Mouse (Mus musculus) brain, adult 2 months (tissue): ENCODE measurements at regions not wholly inside any gene's neighbourhood (a gene's known extent, or its start where the extent isn't known, plus 50 kb on each side); places are given as distances from the start of the nearest gene placed in this dataset.

ENCODE experiments used
- DNase-seq: peaks from one replicate; pipeline ENCODE4 v3.0.0; 2011; ENCODE audit warnings: low read depth, low spot score

DNA sequence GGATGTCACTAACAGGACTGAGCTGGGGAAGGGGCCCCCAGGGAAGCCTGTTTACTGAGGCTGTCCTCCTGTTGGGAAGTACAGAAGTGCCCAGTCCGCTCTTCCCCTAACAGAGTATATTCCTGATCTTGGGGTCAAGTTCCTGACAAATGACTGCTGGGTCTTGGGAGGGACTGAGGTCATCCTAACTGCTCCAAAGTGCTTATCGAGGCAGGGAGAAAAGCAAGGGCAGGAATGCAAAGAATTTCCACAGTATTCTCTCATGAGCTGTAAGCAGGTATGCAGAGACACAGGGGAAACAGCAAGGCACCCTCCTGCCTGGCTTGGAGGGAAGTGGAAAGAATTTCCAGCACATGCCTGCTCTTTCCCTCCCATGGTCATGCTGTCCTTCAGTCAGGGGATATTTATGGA, 107.9 kb downstream of the Oma1 start:
- no peak for DNase-seq

DNA sequence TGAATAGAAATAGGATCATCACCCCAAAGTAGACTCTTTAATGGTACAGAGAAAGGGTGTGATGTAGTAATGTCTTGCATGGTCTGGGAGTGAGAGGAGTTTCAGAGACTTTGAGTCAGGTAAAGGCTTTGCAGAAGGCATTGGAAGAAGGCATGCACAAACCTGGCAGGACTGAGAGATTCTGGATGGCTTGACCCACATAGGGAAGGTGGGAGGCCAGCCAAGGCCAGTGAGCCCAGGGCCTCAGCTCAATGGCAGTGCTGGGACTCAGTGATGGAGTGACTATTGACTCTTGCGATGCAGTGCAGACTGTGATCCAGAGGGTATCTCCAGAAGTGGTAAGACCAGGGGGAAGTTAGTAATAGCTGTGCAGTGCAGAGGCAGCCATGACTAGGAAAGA, 127.8 kb downstream of the Oma1 start:
- peak; percentile 24 for DNase-seq

DNA sequence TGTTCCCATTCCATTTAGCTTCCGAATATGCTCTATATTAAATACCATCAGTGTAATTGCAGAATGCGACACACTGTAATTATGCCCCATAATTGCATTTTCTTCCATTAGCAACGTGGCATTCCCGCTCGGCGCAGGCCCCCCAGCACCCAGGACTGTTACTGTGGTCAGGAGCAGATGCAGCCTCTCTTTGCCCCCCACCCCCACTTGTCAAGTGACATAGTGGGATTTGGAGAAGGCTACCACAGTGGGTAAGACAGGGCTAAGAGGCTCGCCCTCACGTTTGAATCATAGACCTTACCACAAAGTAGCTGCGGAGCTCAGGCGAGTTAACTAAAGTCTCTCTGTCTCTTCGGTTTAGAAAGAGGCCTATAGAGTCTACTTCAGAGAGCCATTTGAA, 128.3 kb downstream of the Oma1 start:
- DNase-seq, result no peak

DNA sequence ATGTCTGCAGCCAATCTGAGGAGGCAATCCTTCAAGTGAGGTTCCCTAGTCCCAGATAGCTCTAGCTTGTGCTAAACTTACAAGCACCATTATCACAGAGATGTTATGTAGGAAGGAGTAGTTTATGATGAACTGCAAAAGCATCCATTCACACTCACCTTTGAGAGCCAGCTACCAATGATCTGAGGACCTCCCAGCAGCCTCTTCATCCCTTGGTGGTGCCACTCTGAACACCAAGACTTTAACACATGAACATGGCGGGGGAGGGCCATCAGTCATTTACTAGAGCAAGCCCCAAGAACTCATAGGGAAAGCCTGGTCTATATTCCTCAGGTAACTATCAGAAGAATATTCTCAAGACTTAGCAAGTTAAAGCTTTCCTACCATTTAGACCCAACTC, 135.7 kb downstream of the Oma1 start:
- no peak for DNase-seq

DNA sequence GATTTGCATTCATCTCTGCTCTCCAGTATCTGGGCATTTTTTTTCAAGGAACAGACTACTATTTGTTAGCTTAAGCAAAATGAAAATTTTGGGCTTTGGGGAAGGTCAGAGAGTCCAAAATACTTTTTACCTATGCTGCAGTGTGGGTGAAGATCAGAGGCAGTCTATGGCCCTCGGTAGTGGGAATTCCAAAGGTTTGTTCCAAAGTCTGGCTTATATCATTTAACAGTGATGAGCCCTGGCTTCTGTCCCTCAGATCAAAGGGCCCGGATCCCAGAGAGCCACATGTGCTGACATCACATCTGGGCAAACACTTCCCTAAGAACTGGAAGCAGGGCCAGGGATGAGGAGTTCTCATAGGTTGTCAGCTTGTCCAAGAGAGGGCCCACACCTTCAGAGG, 136.5 kb downstream of the Oma1 start:
- no peak for DNase-seq

DNA sequence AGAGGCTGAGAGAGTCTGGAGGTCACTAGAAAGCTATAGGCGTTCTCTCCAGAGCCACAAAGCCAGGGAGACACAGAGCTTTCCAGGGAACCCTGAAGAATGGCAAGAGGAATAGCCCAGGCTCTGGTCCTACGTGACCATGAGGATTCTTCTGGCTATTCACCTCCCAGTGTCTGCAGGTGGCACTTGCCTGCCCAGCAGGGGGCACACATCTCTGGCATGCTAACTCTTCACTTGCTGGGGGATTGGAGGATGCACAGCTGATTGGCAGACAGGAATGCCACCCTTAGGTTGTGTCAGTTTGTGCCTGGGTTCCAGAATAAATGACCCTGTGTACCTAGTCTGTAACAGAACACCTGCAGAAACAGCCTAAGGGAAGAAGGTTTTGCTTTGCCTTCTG, 141.8 kb downstream of the Oma1 start:
- no peak for DNase-seq

DNA sequence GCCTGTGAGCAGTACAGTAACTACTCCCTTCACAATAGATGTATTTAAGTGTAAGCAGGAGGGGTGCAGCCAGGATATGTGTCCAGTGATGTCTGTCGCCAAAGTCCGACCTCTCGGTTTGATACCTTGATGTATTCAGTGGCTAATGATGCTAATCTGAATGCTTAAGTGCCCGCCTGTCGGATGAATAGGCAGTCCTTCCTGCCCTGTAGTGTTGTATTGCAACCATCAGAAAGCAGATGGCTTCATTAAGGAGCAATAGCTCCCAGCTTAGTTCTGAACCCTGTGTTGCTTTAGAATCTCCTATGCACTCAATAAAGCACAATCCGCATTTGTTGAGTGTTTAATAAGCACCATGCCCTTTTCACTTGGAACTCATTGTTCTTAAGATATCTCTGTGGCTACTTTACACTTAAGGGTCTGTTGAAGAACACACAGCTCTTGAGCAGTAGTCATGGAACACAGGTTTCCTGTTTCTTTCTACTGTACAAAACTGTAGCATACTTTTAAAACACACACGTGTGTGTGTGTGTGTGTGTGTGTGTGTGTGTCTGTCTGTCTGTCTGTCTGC, 152.5 kb downstream of the Oma1 start:
- no peak for DNase-seq

DNA sequence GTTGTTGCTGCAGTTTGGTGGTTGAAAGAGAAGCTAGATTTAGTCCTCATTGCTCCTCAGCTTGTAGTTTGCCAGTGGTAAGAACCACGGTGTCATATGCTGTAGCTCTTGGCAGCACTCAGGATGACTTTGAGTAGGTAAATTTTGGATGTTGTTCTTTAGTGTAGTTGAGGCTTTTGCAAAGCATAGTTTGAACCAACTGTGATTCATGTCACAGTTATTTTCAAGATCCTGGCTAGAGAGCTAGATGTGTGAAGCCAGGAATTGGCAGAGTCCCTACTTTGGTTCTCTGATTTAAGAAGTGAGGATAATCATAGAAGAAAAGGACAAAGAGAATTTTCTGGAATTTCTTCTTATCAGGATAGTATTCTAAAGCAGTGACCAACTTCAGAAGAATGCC, 143.6 kb upstream of the Dab1 start:
- peak; percentile 75 for DNase-seq

DNA sequence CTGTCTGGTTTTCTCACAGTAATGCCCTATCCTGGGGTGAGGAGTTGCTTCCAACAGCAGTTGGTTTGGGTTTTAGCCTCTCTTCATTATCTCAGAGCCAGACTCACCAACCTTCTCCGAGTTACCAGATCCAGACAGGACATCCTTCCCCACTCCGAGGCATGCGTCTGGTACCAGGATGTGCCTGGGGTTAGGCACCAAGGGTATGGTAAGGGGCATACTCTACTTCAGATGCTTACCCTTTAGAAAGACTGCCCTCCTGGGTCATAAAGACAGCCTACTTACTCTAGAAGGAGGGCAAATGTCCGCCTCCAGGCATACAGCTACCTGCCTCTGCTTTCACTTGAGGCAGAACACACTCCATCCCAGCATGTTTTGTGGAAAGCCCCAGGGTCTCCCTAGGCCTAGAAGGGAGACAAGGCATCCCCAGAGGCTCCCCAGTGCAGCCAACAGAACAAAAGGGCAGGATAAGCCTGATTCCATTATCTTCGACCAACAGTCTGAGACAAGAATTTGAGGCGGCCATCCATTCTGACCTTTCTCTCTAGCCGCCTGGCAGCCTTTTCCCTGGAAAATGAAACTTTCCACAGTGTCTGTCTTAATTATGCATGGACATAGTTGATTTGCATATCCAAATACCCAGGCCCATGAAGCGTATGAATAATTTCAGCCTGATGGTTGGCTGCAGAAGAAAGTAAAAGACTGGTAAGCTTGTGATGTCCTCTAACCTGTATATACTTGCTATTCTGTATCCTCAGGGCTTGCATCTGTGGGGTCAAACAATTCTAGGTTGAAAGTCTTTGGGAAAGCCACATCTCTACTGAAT, 132.8 kb upstream of the Dab1 start:
- DNase-seq, result no peak

DNA sequence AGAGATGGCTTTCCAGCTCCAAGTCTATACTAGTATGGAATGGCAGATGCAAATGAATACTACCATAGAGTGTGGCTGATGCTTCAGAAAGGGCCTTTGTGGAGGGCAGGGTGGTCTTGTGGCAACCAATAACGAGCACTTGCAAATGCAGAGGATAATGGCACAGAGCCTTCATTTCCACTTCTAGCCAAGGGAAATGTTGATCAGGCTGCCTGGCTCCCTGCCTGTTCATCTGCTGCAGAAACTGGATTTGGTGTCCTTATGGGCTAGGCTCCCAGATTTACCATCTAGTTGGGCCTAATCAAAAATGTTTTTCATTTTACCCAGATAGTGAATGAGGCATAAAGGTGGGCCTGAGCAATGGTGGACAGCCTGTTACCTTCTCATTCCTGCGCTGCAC, 110.7 kb upstream of the Dab1 start:
- DNase-seq, result peak; percentile 65

DNA sequence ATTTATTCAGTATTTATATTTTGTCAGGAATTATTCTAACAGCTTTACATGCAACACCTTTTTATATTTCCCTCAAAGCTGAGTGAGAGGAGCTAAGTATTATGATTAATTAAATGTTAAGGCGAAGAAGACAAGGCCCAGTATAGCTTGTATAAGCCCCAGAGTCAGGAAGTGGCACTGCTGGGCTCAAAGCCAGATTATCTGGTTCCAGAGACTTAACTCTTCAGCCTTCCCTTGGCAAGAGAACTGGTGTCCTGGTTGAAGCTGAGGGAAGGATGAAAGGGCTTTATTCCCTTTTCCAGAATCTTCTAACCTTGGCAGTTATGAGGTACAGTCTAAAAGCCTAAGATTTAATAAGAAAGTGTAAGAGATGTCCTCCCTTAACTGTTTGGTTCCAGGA, 106.3 kb upstream of the Dab1 start:
- no peak for DNase-seq

DNA sequence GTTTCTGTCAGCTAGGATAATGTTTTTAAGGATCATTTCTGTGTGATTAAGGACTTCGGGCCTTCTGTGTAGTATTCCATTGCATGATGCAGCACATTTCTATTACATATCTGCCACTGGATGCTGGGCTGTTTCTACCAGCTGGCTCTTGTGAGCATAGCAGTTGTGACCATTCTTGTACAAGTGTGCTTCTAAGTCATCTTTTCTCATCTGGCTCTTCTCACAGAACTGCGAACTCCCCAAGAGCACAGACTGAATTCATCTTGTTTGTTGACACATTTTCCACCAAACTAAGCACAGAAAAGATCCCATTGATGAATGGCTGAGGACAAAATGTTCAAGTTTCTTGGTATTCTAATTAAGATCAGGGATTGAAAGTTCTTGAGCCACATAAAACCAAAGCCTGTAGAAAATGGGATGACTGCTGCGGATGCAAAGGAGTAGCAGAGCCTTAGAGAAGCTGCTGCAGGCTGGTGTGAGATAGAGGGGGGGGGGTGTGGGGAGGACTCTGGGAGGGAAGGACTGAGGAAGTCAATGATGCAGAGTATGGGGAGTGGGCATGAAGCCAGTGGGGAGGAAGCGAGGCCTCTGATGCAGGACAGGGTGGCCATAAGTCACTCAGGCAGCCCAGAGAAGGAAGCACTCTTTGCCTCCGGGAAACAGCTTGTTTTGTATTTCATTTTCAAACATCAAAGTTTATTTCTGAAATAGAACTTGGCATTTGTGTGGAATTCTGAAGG, 97.1 kb upstream of the Dab1 start:
- peak; percentile 8 for DNase-seq

DNA sequence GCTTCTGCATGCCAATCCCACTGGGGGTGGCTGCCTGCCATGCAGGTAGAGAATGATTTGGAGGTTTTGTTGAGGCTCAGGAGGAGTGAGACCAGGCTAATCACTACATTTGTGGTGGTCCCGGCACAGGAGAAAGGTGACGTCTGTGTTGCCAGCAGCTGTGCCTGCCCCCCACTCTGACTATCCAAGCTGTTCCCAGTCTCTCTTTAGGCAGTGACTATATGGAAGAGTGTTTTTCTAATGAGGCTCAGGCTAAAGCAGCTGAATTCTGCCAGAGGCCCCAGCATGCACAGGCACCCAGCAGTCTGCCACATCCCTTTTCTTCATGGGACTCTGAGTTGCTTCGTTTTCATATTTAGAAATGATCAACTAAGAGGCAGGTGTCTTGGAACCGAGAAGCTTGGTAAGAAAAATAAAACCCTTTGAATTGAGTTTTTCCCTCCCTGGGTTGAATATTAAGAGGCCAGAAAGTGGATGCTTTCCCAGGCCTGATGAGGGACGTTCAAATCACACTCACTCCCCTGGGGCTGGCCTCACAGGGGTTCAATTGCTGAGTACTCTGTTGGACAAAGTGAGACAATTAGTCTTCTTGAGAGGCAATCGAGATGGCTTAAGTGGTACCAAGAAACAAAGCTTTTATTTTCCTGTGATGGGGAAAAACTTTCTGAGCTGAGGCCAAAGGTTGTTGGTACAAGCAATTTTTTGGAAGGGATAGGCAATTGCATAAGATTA, 82.5 kb upstream of the Dab1 start:
- peak; percentile 12 for DNase-seq

DNA sequence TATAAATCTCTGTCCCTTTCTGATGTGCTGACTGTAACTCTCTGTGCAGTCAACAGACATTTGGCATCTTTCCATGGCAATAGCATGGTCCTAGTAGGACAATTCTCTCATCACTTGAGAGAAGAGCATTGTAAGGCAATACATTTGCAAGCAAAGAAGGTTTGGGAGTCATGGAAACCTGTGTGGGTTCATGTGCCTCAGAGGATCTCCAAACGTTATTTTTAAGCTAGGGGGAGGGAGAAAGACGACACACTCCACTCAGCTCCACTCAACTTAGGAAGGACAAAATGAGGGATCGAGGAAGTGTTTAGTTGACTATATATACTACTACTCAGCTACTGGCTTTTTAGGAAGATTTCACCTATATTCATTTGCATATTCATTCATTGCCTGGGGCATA, 78.2 kb upstream of the Dab1 start:
- peak; percentile 74 for DNase-seq

DNA sequence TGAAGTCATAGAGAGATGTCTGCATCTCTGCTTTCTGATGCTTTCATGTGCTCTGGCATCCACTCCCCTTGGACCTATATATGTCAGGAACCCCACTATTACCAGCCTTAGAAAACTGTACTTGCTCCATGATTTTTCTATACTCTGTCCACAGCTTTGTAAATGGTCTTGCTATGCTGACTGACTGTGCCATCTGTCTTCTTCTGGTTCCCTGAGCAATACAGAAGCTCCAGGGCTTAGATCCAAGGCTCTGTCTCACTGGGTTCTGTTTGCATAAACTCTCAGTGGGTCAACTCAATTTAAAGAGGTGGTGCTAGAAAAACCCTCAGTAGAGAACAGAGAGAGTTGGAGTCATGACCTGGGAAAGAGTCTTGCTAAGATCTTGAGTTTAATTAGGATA, 71.9 kb upstream of the Dab1 start:
- DNase-seq, result peak; percentile 61

DNA sequence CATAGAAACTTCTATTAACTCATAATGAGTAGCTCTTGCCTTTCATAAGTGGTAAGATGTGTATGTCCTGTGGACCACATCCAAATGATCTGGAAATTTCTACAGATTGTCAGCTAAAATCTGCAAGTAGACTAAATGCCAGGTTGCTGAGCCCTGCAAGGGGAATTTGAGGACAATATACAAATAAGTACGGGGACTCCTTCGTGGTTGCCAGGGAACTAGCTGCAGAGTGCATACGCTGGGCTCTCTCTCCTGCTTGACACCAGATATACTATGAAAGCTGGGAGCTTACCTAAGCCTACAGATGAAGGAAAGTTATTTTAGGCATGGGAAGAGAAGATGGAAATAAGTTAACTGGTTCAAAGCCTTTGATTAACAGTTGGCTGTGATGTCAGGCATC, 66.7 kb upstream of the Dab1 start:
- peak; percentile 50 for DNase-seq

DNA sequence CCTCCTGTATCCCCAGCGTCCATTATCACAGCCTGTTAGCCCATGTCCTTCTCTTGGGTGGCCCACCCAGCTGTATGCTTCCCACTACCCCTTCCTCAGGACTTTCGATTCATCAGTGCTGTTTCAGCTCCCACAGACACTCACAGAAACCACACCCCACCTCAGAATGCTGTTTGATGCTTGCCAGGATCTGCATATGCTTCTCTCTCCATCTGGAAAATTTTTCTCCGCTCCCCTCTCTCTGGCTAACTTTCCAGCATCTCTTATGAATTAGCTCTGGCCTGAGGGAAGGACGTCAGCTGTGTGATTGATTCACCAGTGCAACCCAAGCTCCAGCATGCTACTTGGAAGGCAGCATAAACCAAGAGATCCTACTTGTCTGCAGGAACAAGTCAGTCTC, 66.0 kb upstream of the Dab1 start:
- peak; percentile 50 for DNase-seq

DNA sequence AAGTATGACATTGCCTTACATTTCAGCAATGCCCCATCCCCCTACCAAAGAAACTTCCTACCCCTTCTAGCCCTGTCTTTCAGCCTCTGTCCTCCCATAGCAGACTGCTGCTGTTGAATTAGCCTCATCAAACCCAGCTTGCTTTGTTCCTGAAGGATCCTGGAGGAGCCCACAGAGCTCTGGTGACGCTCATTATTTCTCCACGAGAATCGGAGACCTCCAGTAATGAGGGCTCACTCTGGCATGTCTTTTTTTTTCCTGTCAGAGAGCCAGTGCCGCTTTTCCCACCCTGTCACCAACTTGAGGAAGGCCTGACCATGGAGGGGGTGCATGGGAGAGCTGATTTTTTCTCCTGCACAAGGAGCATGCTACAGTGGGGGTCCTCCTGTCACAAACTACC, 64.6 kb upstream of the Dab1 start:
- DNase-seq, result no peak
